Mouse (Mus musculus) limb, embryonic 14.5 days (tissue): ENCODE results near the gene Dhx37. TPM values are rescaled to one million over a fixed set of nuclear protein-coding genes. Genes with fewer than 3 reads are reported as not detected.
A peak's percentile ranks its signal among the peaks of the same experiment; 100 is the strongest.

Source experiments
- ATAC-seq: fragments of 200-750 bp; cut with Nextera tagmentation; 2 replicates; pipeline ENCODE4 v1.8.0; 2017; ENCODE audit warnings: low read depth, moderate number of reproducible peaks, moderate TSS enrichment; ENCODE audit not compliant: low FRiP score
- DNase-seq: peaks from one replicate; pipeline ENCODE4 v3.0.0-alpha.2; 2015; ENCODE audit warnings: low spot score
- H3K27ac ChIP-seq: fragments of 300-500 bp; sonication (generic); replicated peaks from 2 replicates; pipeline ENCODE4 v1.5.1; 2014; ENCODE audit warnings: low read depth, mild to moderate bottlenecking, low read length, moderate library complexity, mixed read lengths
- H3K27me3 ChIP-seq: fragments of 300-500 bp; sonication (generic); 2 replicates; pipeline ENCODE4 v1.6.1; 2014; ENCODE audit warnings: low read length, mixed read lengths; ENCODE audit not compliant: control insufficient read depth, insufficient read depth
- H3K36me3 ChIP-seq: fragments of 300-500 bp; sonication (generic); 2 replicates; pipeline ENCODE4 v1.6.1; 2014; ENCODE audit warnings: mild to moderate bottlenecking, low read length, moderate library complexity, mixed read lengths; ENCODE audit not compliant: control insufficient read depth, insufficient read depth
- H3K4me1 ChIP-seq: fragments of 300-500 bp; sonication (generic); 2 replicates; pipeline ENCODE4 v1.6.1; 2014; ENCODE audit warnings: antibody characterized with exemption, low read length, mixed read lengths; ENCODE audit not compliant: control insufficient read depth, insufficient read depth
- H3K4me2 ChIP-seq: fragments of 300-500 bp; sonication (generic); replicated peaks from 2 replicates; pipeline ENCODE4 v1.6.1; 2014; ENCODE audit warnings: low read depth, mild to moderate bottlenecking, low read length, moderate library complexity; ENCODE audit not compliant: severe bottlenecking
- H3K4me3 ChIP-seq: fragments of 300-500 bp; sonication (generic); replicated peaks from 2 replicates; pipeline ENCODE4 v1.5.1; 2014; ENCODE audit warnings: low read length
- H3K9ac ChIP-seq: fragments of 300-500 bp; sonication (generic); 2 replicates; pipeline ENCODE4 v1.6.1; 2014; ENCODE audit warnings: mild to moderate bottlenecking, low read depth, low read length, moderate library complexity; ENCODE audit not compliant: severe bottlenecking
- H3K9me3 ChIP-seq: fragments of 300-500 bp; sonication (generic); 2 replicates; pipeline ENCODE4 v1.6.1; 2016; ENCODE audit warnings: low read length; ENCODE audit not compliant: control insufficient read depth
- POLR2A ChIP-seq: fragments of 200-500 bp; IDR thresholded peaks from 2 replicates; pipeline ENCODE4 v1.8.0; 2012; ENCODE audit warnings: inconsistent platforms, mild to moderate bottlenecking, moderate library complexity, borderline replicate concordance; ENCODE audit not compliant: insufficient read depth, insufficient read length; ENCODE audit errors: extremely low read depth
- WGBS: fragments of 180-500 bp; shearing (Covaris S2); extraction: QIAGEN DNeasy Blood & Tissue Kit; methylation state at CpG from one replicate; pipeline ENCODE4 v1.1.7; 2014; 5-methylcytosine and 5-hydroxymethylcytosine counted together
- polyA plus RNA-seq, 2 experiments: library from polyadenylated mRNA; depleted of rRNA in 1 of 2; stranded (reverse) in 1 of 2; unstranded in 1 of 2; fragments of >200 nt; fragmentation: Nextera tagmentation in 1 of 2; extraction: Ambion mirVana in 1 of 2; gene quantifications; 2 replicates each; pipeline versions ENCODE4 v1.2.1 to v1.2.3; 2012 to 2014

Dhx37 gene
- polyA plus RNA-seq, 2 experiments = 5.4 to 21.9 TPM

GRCm38 (mm10) chr5:125383637-125384420 lies 50.1 kb downstream of the Dhx37 start:
- no peak overlapping the region for H3K27ac ChIP-seq
- ATAC-seq = no peak
- peaks cover 5% of the 10 kb centered on the region; the same call in 1 of the 2 replicates for H3K4me1 ChIP-seq
- no peaks in the 10 kb centered on the region for H3K27me3 ChIP-seq
- no peak overlapping the region for H3K4me2 ChIP-seq
- no peak overlapping the region for H3K4me3 ChIP-seq
- no peak for TF ChIP-seq POLR2A
- 85% methylated on average over 3 of the region's 3 CpGs for whole genome bisulfite sequencing
- DNase-seq = no peak
- peaks cover 18% of the 10 kb centered on the region for H3K36me3 ChIP-seq
- no peaks in the 10 kb centered on the region for H3K9me3 ChIP-seq
- no peak overlapping the region for H3K9ac ChIP-seq

GRCm38 (mm10) chr5:125382673-125383558 lies 51.0 kb downstream of the Dhx37 start:
- no peak overlapping the region for H3K9ac ChIP-seq
- H3K4me3 ChIP-seq = no peak overlapping the region
- no peak for TF ChIP-seq POLR2A
- peak; percentile 49; the same call in 1 of the 2 replicates for ATAC-seq
- no peaks in the 10 kb centered on the region for H3K9me3 ChIP-seq
- no peaks in the 10 kb centered on the region for H3K27me3 ChIP-seq
- H3K4me2 ChIP-seq = no peak overlapping the region
- DNase-seq = peak; percentile 56
- no peak overlapping the region for H3K27ac ChIP-seq
- H3K36me3 ChIP-seq = peaks cover 18% of the 10 kb centered on the region
- WGBS = 48% methylated on average over 6 of the region's 6 CpGs
- no peaks in the 10 kb centered on the region for H3K4me1 ChIP-seq

GRCm38 (mm10) chr5:125381954-125382672 lies 51.8 kb downstream of the Dhx37 start:
- ATAC-seq = no peak
- H3K9me3 ChIP-seq = no peaks in the 10 kb centered on the region
- no peaks in the 10 kb centered on the region for H3K4me1 ChIP-seq
- H3K27ac ChIP-seq = no peak overlapping the region
- WGBS = 69% methylated on average over 5 of the region's 5 CpGs
- no peak for DNase-seq
- no peak overlapping the region for H3K9ac ChIP-seq
- H3K4me2 ChIP-seq = no peak overlapping the region
- H3K27me3 ChIP-seq = no peaks in the 10 kb centered on the region
- TF ChIP-seq POLR2A = no peak
- peaks cover 18% of the 10 kb centered on the region for H3K36me3 ChIP-seq
- no peak overlapping the region for H3K4me3 ChIP-seq

- no peaks in the 10 kb centered on the region for H3K36me3 ChIP-seq
- no peak overlapping the region for H3K9ac ChIP-seq
- no peak overlapping the region for H3K4me3 ChIP-seq
- no peaks in the 10 kb centered on the region for H3K27me3 ChIP-seq
- H3K4me2 ChIP-seq = no peak overlapping the region
- no peak overlapping the region for H3K27ac ChIP-seq
- no peaks in the 10 kb centered on the region for H3K9me3 ChIP-seq
- 80% methylated on average over 5 of the region's 5 CpGs for WGBS
- TF ChIP-seq POLR2A = no peak
- ATAC-seq (no peak), DNase-seq (no peak)
- H3K4me1 ChIP-seq = no peaks in the 10 kb centered on the region
These were observed 55.0 kb downstream of the Dhx37 start for GRCm38 (mm10) chr5:125378919-125379318.

GRCm38 (mm10) chr5:125377214-125377613 lies 56.7 kb downstream of the Dhx37 start:
- Histone ChIP-seq H3K4me1 (no peaks in the 10 kb centered on the region), H3K9ac (no peak overlapping the region), H3K4me3 (no peak overlapping the region), H3K4me2 (no peak overlapping the region), H3K36me3 (no peaks in the 10 kb centered on the region), H3K27me3 (no peaks in the 10 kb centered on the region), H3K9me3 (no peaks in the 10 kb centered on the region), H3K27ac (no peak overlapping the region)
- ATAC-seq (no peak), DNase-seq (no peak)
- no peak for TF ChIP-seq POLR2A
- WGBS = 73% methylated on average over 7 of the region's 7 CpGs
